Mouse (Mus musculus) liver, adult 2 months (tissue): ENCODE results near the gene Ssh2. TPM values are rescaled to one million over a fixed set of nuclear protein-coding genes. Genes with fewer than 3 reads are reported as not detected.
A peak's percentile ranks its signal among the peaks of the same experiment; 100 is the strongest.

Experiments used
- DNase-seq: peaks from one replicate; pipeline ENCODE4 v3.0.0-alpha.2; 2011; ENCODE audit warnings: low read depth, low spot score; ENCODE audit errors: extremely low read depth
- H3K27ac ChIP-seq: fragments of 200-500 bp; replicated peaks from 2 replicates; pipeline ENCODE4 v1.5.1; 2012; ENCODE audit warnings: low read depth, mild to moderate bottlenecking, control low read depth, inconsistent platforms, low read length; ENCODE audit not compliant: insufficient read depth
- H3K27me3 ChIP-seq: fragments of 200-500 bp; 2 replicates; pipeline ENCODE4 v1.6.1; 2012; ENCODE audit warnings: mild to moderate bottlenecking, moderate library complexity, low read length, inconsistent platforms; ENCODE audit not compliant: control insufficient read depth, insufficient read depth
- H3K36me3 ChIP-seq: fragments of 200-500 bp; 2 replicates; pipeline ENCODE4 v1.6.1; 2012; ENCODE audit warnings: low read length, inconsistent platforms; ENCODE audit not compliant: control insufficient read depth, insufficient read depth
- H3K4me1 ChIP-seq: fragments of 200-500 bp; 2 replicates; pipeline ENCODE4 v1.6.1; 2011; ENCODE audit warnings: low read length; ENCODE audit not compliant: control insufficient read depth, insufficient read depth
- H3K4me3 ChIP-seq: fragments of 200-500 bp; 2 replicates; pipeline ENCODE4 v1.5.1; 2011; ENCODE audit warnings: low read depth, mild to moderate bottlenecking, control low read depth, low read length, moderate library complexity; ENCODE audit not compliant: insufficient read depth
- H3K79me2 ChIP-seq: fragments of 200-500 bp; 2 replicates; pipeline ENCODE4 v1.6.1; 2012; ENCODE audit warnings: inconsistent platforms, mild to moderate bottlenecking, low read length, moderate library complexity; ENCODE audit not compliant: control insufficient read depth, insufficient read depth
- H3K9ac ChIP-seq: fragments of 200-500 bp; 2 replicates; pipeline ENCODE4 v1.6.1; 2012; ENCODE audit warnings: low read depth, mild to moderate bottlenecking, control low read depth, inconsistent platforms, low read length
- CTCF ChIP-seq: fragments of 200-500 bp; IDR thresholded peaks from 2 replicates; pipeline ENCODE4 v1.5.1; 2011; ENCODE audit warnings: low read depth, low read length, control low read depth
- POLR2A ChIP-seq: fragments of 200-500 bp; IDR thresholded peaks from 2 replicates; pipeline ENCODE4 v1.6.1; 2011; ENCODE audit warnings: low read length, control low read depth; ENCODE audit not compliant: insufficient read depth; ENCODE audit errors: extremely low read depth
- WGBS: fragments of 180-500 bp; shearing (Covaris S2); methylation state at CpG from one replicate; pipeline ENCODE4 v1.1.7; 2018; 5-methylcytosine and 5-hydroxymethylcytosine counted together
- polyA plus RNA-seq: library from polyadenylated mRNA; depleted of rRNA; stranded (reverse); fragments of >200 nt; gene quantifications from 2 replicates; pipeline ENCODE4 v1.2.3, GENCODE M21; 2012
- total RNA-seq: library from RNA; depleted of rRNA; stranded (reverse); fragments of >200 nt; gene quantifications from 2 replicates; pipeline ENCODE4 v1.2.3, GENCODE M21; 2014

The Ssh2 gene
- total and polyA plus RNA-seq, 2 experiments: 3.7 to 20.1 TPM

- Histone ChIP-seq H3K36me3 (no peaks in the 10 kb centered on the region), H3K79me2 (peaks cover 11% of the 10 kb centered on the region), H3K4me3 (peak within 1 kb of the TSS; percentile 78), H3K4me1 (peaks cover 18% of the 10 kb centered on the region), H3K27me3 (no peaks in the 10 kb centered on the region), H3K9ac (peak within 1 kb of the TSS; percentile 87), H3K27ac (peak within 1 kb of the TSS; percentile 45)
- TF ChIP-seq POLR2A: no peak
- no peak for TF ChIP-seq CTCF
- WGBS: 6% methylated on average over 46 of the region's 74 CpGs
- no peak for DNase-seq
These were observed 277.6 kb downstream of the Ssh2 start, which contains the start of gene Git1 for GRCm38 (mm10) chr11:77493512-77494343. Gene Git1, plus strand, starts transcription at chr11:77493562.

- no peak overlapping the region for H3K27ac ChIP-seq
These were observed 278.2 kb downstream of the Ssh2 start for GRCm38 (mm10) chr11:77494344-77494676.

GRCm38 (mm10) chr11:77494782-77495181, 278.7 kb downstream of the Ssh2 start:
- DNase-seq: no peak
- WGBS: 73% methylated on average over 6 of the region's 6 CpGs
- Histone ChIP-seq H3K36me3 (no peaks in the 10 kb centered on the region), H3K4me3 (no peak overlapping the region), H3K27ac (no peak overlapping the region), H3K4me1 (peaks cover 14% of the 10 kb centered on the region), H3K9ac (no peak overlapping the region), H3K79me2 (peaks cover 11% of the 10 kb centered on the region), H3K27me3 (no peaks in the 10 kb centered on the region)
- no peak for TF ChIP-seq POLR2A
- no peak for TF ChIP-seq CTCF

More at GRCm38 (mm10) chr11:77494344-77494676, 278.2 kb downstream of the Ssh2 start:
- peaks cover 11% of the 10 kb centered on the region for H3K79me2 ChIP-seq
- peaks cover 14% of the 10 kb centered on the region for H3K4me1 ChIP-seq
- TF ChIP-seq CTCF (no peak), POLR2A (no peak)
- no peak for DNase-seq
- H3K27me3 ChIP-seq: no peaks in the 10 kb centered on the region
- H3K4me3 ChIP-seq: 0 out of 2 replicates have a peak overlapping the region, but pooled peaks have one; percentile 78
- no peak overlapping the region for H3K9ac ChIP-seq
- 45% methylated on average over 4 of the region's 4 CpGs for WGBS
- no peaks in the 10 kb centered on the region for H3K36me3 ChIP-seq

- H3K9ac ChIP-seq: no peak overlapping the region
- H3K79me2 ChIP-seq: peaks cover 11% of the 10 kb centered on the region
- peaks cover 14% of the 10 kb centered on the region for H3K4me1 ChIP-seq
- H3K27me3 ChIP-seq: no peaks in the 10 kb centered on the region
- TF ChIP-seq CTCF (no peak), POLR2A (no peak)
- no peak overlapping the region for H3K27ac ChIP-seq
- no peaks in the 10 kb centered on the region for H3K36me3 ChIP-seq
- H3K4me3 ChIP-seq: no peak overlapping the region
- no peak for DNase-seq
These were observed 279.4 kb downstream of the Ssh2 start for GRCm38 (mm10) chr11:77495507-77495906.

GRCm38 (mm10) chr11:77497341-77497756, 281.3 kb downstream of the Ssh2 start:
- peak overlapping the region; percentile 46 for H3K27ac ChIP-seq
- TF ChIP-seq POLR2A: no peak
- peak; percentile 27; the same call in 1 of the 2 replicates for TF ChIP-seq CTCF
- H3K4me3 ChIP-seq: no peak overlapping the region
- H3K27me3 ChIP-seq: no peaks in the 10 kb centered on the region
- H3K4me1 ChIP-seq: peaks cover 7% of the 10 kb centered on the region
- DNase-seq: no peak
- peaks cover 11% of the 10 kb centered on the region for H3K79me2 ChIP-seq
- WGBS: 70% methylated on average over 6 of the region's 6 CpGs
- no peaks in the 10 kb centered on the region for H3K36me3 ChIP-seq
- H3K9ac ChIP-seq: no peak overlapping the region

- DNase-seq: no peak
- Histone ChIP-seq H3K27ac (peak overlapping the region; percentile 23; the same call in 1 of the 2 replicates), H3K4me3 (no peak overlapping the region), H3K79me2 (peaks cover 11% of the 10 kb centered on the region), H3K4me1 (peaks cover 7% of the 10 kb centered on the region), H3K36me3 (no peaks in the 10 kb centered on the region), H3K9ac (no peak overlapping the region), H3K27me3 (no peaks in the 10 kb centered on the region)
- TF ChIP-seq CTCF (no peak), POLR2A (no peak)
- 76% methylated on average over 4 of the region's 4 CpGs for whole genome bisulfite sequencing
These were observed 281.8 kb downstream of the Ssh2 start for GRCm38 (mm10) chr11:77497851-77498250.
